Mouse (Mus musculus) bone marrow, adult 2 months (tissue): Measurements from ENCODE around the gene Traf2. TPM values are rescaled to one million over a fixed set of nuclear protein-coding genes. Genes with fewer than 3 reads are reported as not detected.

Experiments used
- H3K27ac ChIP-seq: fragments of 200-500 bp; 2 replicates; pipeline ENCODE4 v1.5.1; 2012; ENCODE audit warnings: low read depth, mild to moderate bottlenecking, control low read depth, inconsistent platforms, low read length; ENCODE audit not compliant: control insufficient read depth, poor library complexity, insufficient read depth
- H3K4me1 ChIP-seq: fragments of 200-500 bp; 2 replicates; pipeline ENCODE4 v1.6.1; 2011; ENCODE audit warnings: low read length; ENCODE audit not compliant: control insufficient read depth, insufficient read depth
- H3K4me3 ChIP-seq: fragments of 200-500 bp; replicated peaks from 2 replicates; pipeline ENCODE3; 2011; ENCODE audit warnings: mild to moderate bottlenecking, low read depth, low read length, control low read depth; ENCODE audit not compliant: control insufficient read depth
- CTCF ChIP-seq: fragments of 200-500 bp; IDR thresholded peaks from 2 replicates; pipeline ENCODE4 v1.5.1; 2011; ENCODE audit warnings: low read length, control low read depth; ENCODE audit not compliant: control insufficient read depth, insufficient read depth
- POLR2A ChIP-seq: fragments of 200-500 bp; IDR thresholded peaks from 2 replicates; pipeline ENCODE4 v1.6.1; 2011; ENCODE audit warnings: low read depth, mild to moderate bottlenecking, control low read depth, low read length, borderline replicate concordance; ENCODE audit not compliant: control insufficient read depth
- WGBS: fragments of 180-500 bp; shearing (Covaris S2); methylation state at CpG from one replicate; pipeline ENCODE4 v1.1.7; 2018; 5-methylcytosine and 5-hydroxymethylcytosine counted together
- polyA plus RNA-seq: library from polyadenylated mRNA; stranded (reverse); fragments of >200 nt; gene quantifications from 2 replicates; pipeline ENCODE4 v1.2.4, GENCODE M21; 2011; ENCODE audit warnings: low replicate concordance; ENCODE audit not compliant: missing spikeins, insufficient read depth, insufficient read length

Gene Traf2
- polyA plus RNA-seq, 1 experiment, result 22.7 TPM

- Histone ChIP-seq H3K4me1 (peaks cover 8% of the 10 kb centered on the region), H3K27ac (no peak overlapping the region)
Measured at GRCm38 (mm10) chr2:25497846-25498575, 48.7 kb downstream of the Traf2 start.

DNA sequence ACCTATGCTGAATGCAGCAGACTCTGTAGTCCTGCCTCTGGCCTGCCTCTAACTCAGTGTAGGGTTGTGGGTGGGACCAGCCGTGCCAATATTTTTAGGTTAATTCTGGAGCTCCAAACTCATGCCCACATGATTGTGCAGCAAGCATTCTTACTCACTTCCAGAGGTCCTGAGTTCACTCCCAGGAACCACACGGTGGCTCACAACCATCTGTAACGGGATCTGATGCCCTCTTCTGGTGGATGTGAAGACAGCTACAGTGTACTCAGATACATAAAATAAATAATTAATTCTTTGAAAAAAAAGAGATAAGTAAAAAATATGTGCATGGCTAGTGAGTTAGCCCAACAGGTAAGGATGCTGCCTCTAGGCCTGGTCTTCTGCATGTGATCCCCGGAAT, 50.3 kb downstream of the Traf2 start:
- peaks cover 5% of the 10 kb centered on the region for H3K4me1 ChIP-seq
- WGBS, result 31% methylated on average over 4 of the region's 4 CpGs
- H3K4me3 ChIP-seq, result no peak overlapping the region
- no peak for TF ChIP-seq POLR2A
- H3K27ac ChIP-seq, result no peak overlapping the region

More at GRCm38 (mm10) chr2:25497846-25498575, 48.7 kb downstream of the Traf2 start:
- 20% methylated on average over 6 of the region's 6 CpGs for WGBS
- no peak for TF ChIP-seq POLR2A
- TF ChIP-seq CTCF, result no peak
- H3K4me3 ChIP-seq, result no peak overlapping the region

GRCm38 (mm10) chr2:25493476-25493961, 53.2 kb downstream of the Traf2 start, which contains the start of gene Lcn12:
TSS of gene Lcn12 (minus strand) at chr2:25493911.
- peaks cover 2% of the 10 kb centered on the region; the same call in 1 of the 2 replicates for H3K4me1 ChIP-seq
- WGBS, result 80% methylated on average over 5 of the region's 5 CpGs
- TF ChIP-seq POLR2A, result no peak
- no peak for TF ChIP-seq CTCF
- H3K4me3 ChIP-seq, result no peak within 1 kb of the TSS
- no peak within 1 kb of the TSS for H3K27ac ChIP-seq

DNA sequence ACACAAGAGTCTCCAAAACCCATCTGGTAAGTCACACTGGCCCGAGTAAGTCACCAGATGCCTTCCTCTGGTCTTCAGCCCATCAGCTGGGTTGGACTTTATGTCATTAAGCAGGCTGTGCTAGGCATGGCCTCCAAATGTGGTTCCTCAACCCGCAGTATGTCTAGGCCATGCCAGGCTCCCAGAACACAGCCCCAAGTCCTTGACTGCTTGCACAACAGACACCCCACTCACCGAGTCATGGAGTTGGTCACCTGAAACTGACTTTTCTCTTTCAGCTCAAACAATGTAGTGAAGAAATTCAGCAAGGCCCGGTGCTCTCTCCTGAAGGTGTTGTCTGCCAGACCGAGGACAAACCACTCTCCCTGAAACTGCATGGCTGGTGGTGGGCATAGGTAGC, 53.8 kb downstream of the Traf2 start:
- TF ChIP-seq CTCF (no peak), POLR2A (no peak)
- Histone ChIP-seq H3K4me3 (no peak overlapping the region), H3K4me1 (peaks cover 2% of the 10 kb centered on the region; the same call in 1 of the 2 replicates), H3K27ac (no peak overlapping the region)
- 70% methylated on average over 5 of the region's 5 CpGs for WGBS

DNA sequence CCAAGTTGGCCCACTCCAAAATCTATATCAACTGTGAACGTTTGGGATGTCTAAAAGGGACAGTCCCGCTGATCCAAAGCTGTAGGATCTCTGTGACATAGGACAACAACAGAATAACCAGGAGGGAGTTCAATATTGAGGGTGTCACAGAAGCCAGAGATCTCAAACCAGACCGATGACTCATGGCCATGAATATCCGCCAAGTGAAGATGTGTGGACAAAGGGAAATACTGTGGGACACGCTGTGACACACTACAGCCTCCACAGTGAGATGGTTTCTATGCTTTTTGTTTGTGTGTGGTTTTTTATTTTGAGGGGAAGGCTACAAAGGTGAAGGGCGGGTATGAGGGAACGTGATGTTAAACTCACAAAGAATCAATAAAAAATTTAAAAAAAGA, 58.1 kb downstream of the Traf2 start:
- no peaks in the 10 kb centered on the region for H3K4me1 ChIP-seq
- no peak overlapping the region for H3K27ac ChIP-seq
- 79% methylated on average over 7 of the region's 7 CpGs for WGBS
- H3K4me3 ChIP-seq, result no peak overlapping the region
- TF ChIP-seq CTCF (no peak), POLR2A (no peak)

GRCm38 (mm10) chr2:25487965-25488670, 58.6 kb downstream of the Traf2 start:
- 80% methylated on average over 6 of the region's 6 CpGs for WGBS
- TF ChIP-seq POLR2A, result no peak
- no peak for TF ChIP-seq CTCF
- no peak overlapping the region for H3K27ac ChIP-seq

GRCm38 (mm10) chr2:25484901-25485647, 61.7 kb downstream of the Traf2 start:
- Histone ChIP-seq H3K4me1 (no peaks in the 10 kb centered on the region; the same call in 1 of the 2 replicates), H3K27ac (no peak overlapping the region), H3K4me3 (no peak overlapping the region)
- WGBS, result 76% methylated on average over 11 of the region's 11 CpGs
- TF ChIP-seq POLR2A (no peak), CTCF (no peak)

More at GRCm38 (mm10) chr2:25487965-25488670, 58.6 kb downstream of the Traf2 start:
- Histone ChIP-seq H3K4me3 (no peak overlapping the region), H3K4me1 (no peaks in the 10 kb centered on the region)

DNA sequence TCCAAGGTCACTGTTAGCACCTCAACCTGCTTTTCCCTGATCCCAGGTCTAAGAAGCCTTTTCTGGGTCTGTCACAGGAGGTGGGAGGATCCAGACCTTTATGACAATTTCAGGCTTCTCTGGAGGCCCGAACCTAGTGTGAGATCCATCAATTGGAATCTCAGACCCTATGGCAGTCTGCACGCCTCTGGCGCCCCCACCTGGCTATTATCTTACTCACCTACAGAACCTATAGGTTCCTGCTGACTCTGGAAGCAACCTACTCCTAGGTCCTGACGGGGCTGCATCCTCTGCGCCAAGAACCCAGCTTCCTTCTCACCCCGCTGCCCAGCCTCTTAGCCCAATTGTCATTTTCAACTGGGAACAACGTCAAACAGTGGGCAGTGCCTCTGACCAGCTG, 63.8 kb downstream of the Traf2 start:
- no peak overlapping the region for H3K4me3 ChIP-seq
- WGBS, result 9% methylated on average over 7 of the region's 7 CpGs
- no peak for TF ChIP-seq POLR2A
- peak; percentile 82 for TF ChIP-seq CTCF
- no peaks in the 10 kb centered on the region; the same call in 1 of the 2 replicates for H3K4me1 ChIP-seq
- H3K27ac ChIP-seq, result no peak overlapping the region
